Mouse (Mus musculus): ENCODE results near the gene Krt27.

DNA sequence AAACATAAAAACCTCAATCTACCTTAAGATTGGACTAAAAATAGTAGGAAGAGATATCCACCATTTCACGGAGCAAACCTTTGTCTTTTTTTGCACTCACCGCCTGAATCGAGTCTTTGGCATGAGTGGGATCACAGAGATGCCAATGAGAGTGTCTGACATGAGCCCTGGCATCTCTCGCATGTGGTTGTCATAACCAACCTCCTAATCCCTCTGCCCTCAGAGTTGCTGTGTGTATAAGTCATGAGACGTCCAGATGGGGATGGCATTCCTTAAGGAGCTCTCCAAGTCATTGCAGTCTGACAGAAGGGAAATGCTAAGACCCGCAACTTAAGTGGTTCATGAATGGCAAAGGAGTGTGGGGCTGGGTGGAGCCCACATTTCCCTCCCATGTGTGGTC lies 40.5 kb upstream of the Krt27 start:
- TF ChIP-seq CTCF (IDR thresholded peaks at IDR 0.05; ENCODE audit: extremely low read depth, insufficient read depth, insufficient read length, insufficient replicate concordance): no peak
- no peak for TF ChIP-seq POLR2A (IDR thresholded peaks at IDR 0.05; ENCODE audit: low read depth, low read length)

All from spleen, adult 2 months (tissue).